Mouse (Mus musculus): ENCODE results near the gene H2-DMb1.

- TF ChIP-seq FOSL1 (IDR thresholded peaks at IDR 0.05; ENCODE audit: insufficient read depth, low read length, poor library complexity, severe bottlenecking) = no peak
- TF ChIP-seq CTCF (IDR thresholded peaks at IDR 0.05; ENCODE audit: control insufficient read depth, insufficient read depth, insufficient read length) = no peak
These were observed 43.6 kb upstream of the H2-DMb1 start for GRCm38 (mm10) chr17:34109038-34109805.

Data from C2C12 (cell line).